Mouse (Mus musculus): ENCODE measurements around the gene Them5. TPM values are rescaled to one million over a fixed set of nuclear protein-coding genes. Genes with fewer than 3 reads are reported as not detected.

Them5 gene
- total and polyA plus RNA-seq, 2 experiments from 2014 or later = 0.11 TPM; not detected in 1

DNA sequence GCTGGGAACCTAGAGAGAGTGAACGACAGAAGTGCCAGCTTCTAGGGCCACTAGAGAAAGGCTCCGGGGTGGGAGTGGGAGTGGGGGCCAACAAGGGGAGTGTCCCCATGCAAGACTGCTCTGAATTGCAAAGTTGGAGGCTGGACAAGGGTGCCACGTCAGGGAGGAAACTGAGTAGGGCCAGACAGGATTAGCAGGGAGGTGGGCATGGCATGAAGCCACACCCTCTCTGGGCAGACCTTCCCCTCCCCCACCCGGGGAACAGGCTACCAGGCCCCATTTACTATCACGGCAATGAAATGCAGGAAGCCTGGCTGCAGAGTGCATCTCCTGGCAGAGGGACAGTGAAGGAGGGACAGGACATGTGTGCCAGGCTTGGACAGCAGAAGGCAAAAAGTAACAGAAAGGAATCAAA, 31.7 kb downstream of the Them5 start:
- Histone ChIP-seq H3K36me3 (ENCODE audit: insufficient read depth, low read length) (no peaks in the 10 kb centered on the region), H3K4me3 (ENCODE audit: low read length) (peak overlapping the region; percentile 13), H3K9me3 (ENCODE audit: low read length) (no peaks in the 10 kb centered on the region), H3K27ac (peak overlapping the region; percentile 38; the same call in 1 of the 2 replicates), H3K27me3 (ENCODE audit: insufficient read depth, low read length) (no peaks in the 10 kb centered on the region), H3K9ac (replicated peaks; ENCODE audit: low read length) (no peak overlapping the region), H3K4me1 (ENCODE audit: insufficient read depth, low read length) (peaks cover 12% of the 10 kb centered on the region; the same call in 1 of the 2 replicates), H3K4me2 (ENCODE audit: low read depth, low read length) (peak overlapping the region; percentile 42)
- ATAC-seq = peak; percentile 63
- no peak for TF ChIP-seq CTCF (IDR thresholded peaks at IDR 0.05; ENCODE audit: low read depth)
- peak; percentile 65 for DNase-seq (ENCODE audit: low spot score)
- WGBS = 0% methylated on average over 5 of the region's 5 CpGs

DNA sequence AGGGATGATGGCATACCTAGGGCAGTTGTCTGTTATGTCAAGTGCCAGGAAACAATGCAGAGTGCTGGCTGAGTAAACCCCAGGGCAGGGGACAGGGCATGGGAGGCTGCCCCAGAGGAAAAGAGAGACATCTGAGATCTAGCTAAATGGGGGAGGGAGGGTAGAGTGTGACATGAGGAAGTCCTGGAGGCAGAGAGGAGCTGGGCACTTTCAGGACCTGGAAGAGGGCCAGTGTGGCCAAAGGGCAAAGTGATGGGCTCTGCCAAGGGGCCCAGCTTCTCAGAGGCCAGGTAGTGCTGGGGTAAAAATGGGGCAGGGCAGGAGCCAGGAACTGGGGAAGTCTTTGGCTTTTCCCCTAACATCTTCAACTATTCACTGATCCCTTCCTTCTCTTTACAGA, 32.7 kb downstream of the Them5 start:
- Histone ChIP-seq H3K9ac (replicated peaks; ENCODE audit: low read length) (no peak overlapping the region), H3K4me3 (ENCODE audit: low read length) (no peak overlapping the region), H3K36me3 (ENCODE audit: insufficient read depth, low read length) (no peaks in the 10 kb centered on the region), H3K4me2 (ENCODE audit: low read depth, low read length) (no peak overlapping the region), H3K27ac (no peak overlapping the region), H3K27me3 (ENCODE audit: insufficient read depth, low read length) (no peaks in the 10 kb centered on the region), H3K4me1 (ENCODE audit: insufficient read depth, low read length) (peaks cover 12% of the 10 kb centered on the region; the same call in 1 of the 2 replicates), H3K9me3 (ENCODE audit: low read length) (no peaks in the 10 kb centered on the region)
- ATAC-seq (no peak), DNase-seq (ENCODE audit: low spot score) (no peak)
- TF ChIP-seq CTCF (IDR thresholded peaks at IDR 0.05; ENCODE audit: low read depth) = no peak

DNA sequence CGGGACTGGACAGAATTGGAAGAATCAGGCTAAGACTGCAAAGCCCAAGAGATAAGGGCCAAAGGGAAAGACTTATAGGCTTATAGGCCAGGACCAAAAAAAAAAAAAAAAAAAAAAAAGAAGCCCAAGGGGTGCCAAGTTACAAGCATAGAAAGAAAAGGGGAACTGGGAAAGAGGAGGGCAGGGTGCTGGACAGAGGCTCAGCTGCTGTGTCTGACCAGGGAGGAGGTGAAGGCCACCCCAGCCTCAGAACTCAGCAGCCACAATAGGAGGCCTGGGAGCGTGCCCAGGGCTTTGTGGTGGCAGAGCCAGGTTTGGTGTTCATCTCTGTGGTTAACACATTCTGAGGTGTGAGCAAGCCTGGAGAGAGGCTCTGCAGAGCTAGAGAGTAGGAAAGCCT, 33.2 kb downstream of the Them5 start:
- TF ChIP-seq CTCF (IDR thresholded peaks at IDR 0.05; ENCODE audit: low read depth) = no peak
- no peaks in the 10 kb centered on the region for H3K36me3 ChIP-seq (ENCODE audit: insufficient read depth, low read length)
- H3K9me3 ChIP-seq (ENCODE audit: low read length) = no peaks in the 10 kb centered on the region
- no peak overlapping the region for H3K27ac ChIP-seq
- ATAC-seq = no peak
- H3K9ac ChIP-seq (replicated peaks; ENCODE audit: low read length) = no peak overlapping the region
- H3K4me1 ChIP-seq (ENCODE audit: insufficient read depth, low read length) = peaks cover 12% of the 10 kb centered on the region; the same call in 1 of the 2 replicates
- no peak for DNase-seq (ENCODE audit: low spot score)
- H3K4me3 ChIP-seq (ENCODE audit: low read length) = no peak overlapping the region
- H3K4me2 ChIP-seq (ENCODE audit: low read depth, low read length) = no peak overlapping the region
- H3K27me3 ChIP-seq (ENCODE audit: insufficient read depth, low read length) = no peaks in the 10 kb centered on the region
- WGBS = 70% methylated on average over 2 of the region's 2 CpGs

DNA sequence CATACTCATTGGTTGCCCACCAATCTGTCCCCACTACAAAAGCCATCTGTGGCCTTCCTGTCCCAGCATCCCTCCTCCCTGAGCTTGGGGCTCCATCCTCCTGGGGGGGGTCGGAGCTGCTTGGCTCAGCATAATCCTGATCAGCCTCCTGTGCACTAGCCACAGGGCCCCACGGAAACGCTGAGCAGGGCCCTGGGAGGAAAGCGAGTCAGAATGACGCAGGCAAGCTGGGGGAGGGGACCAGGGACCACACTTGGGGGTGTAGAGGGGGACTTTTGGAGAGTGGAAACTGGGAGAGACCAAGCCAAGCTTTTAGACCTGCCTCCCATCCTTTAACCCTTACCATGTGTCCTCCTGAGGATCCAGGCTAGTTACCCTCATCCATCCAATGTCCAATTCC, 34.0 kb downstream of the Them5 start:
- DNase-seq (ENCODE audit: low spot score) = no peak
- no peak for ATAC-seq
- 48% methylated on average over 5 of the region's 5 CpGs for WGBS
- no peak overlapping the region for H3K4me3 ChIP-seq (ENCODE audit: low read length)
- H3K27me3 ChIP-seq (ENCODE audit: insufficient read depth, low read length) = no peaks in the 10 kb centered on the region
- H3K36me3 ChIP-seq (ENCODE audit: insufficient read depth, low read length) = no peaks in the 10 kb centered on the region
- no peak overlapping the region for H3K9ac ChIP-seq (replicated peaks; ENCODE audit: low read length)
- no peak for TF ChIP-seq CTCF (IDR thresholded peaks at IDR 0.05; ENCODE audit: low read depth)
- peaks cover 12% of the 10 kb centered on the region; the same call in 1 of the 2 replicates for H3K4me1 ChIP-seq (ENCODE audit: insufficient read depth, low read length)
- no peak overlapping the region for H3K4me2 ChIP-seq (ENCODE audit: low read depth, low read length)
- no peaks in the 10 kb centered on the region for H3K9me3 ChIP-seq (ENCODE audit: low read length)
- H3K27ac ChIP-seq = no peak overlapping the region

DNA sequence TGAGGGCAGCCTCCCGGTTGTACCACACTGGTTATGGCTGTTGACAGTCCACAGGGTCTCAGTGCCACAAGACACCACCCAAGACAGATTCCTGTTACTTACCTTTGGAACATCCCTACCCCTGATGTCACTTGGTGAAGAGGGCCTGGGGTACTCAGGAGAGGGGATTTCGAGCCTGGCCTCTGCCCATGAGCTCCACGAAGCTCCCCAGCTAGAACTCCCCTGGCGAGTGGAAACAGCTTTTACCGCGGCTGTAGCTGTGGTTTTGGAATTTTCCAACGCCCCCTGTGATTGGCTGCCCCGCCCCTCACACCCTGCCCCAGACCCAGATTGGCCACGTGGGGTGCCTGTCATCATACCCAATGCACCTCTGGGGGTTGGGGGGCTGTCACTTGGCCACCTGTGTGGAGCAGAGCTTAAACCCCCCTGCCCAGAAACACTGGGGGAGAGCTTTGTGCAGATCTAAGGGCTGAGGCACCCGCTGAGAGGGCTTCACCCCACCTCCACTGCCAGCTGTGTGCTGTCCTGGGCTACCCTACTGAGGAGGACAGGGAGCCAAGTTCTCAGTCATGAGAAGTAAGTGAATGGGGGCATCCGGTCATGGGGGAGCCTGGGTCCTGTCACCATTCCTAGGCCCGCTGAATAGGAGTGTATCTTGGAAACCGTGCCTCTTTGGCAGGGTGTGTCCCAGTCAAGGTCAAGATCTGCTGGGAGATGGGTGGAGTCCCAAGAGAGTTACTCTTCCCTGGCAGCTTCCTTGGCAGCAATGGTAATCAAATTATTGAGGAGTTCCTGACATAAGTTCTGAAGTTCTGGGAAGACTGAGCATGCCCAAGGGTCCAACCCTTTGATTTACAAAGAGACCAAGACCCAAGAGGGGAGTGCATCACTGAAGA, 35.4 kb downstream of the Them5 start:
- Histone ChIP-seq H3K9me3 (ENCODE audit: low read length) (no peaks in the 10 kb centered on the region), H3K27ac (no peak overlapping the region), H3K4me2 (ENCODE audit: low read depth, low read length) (no peak overlapping the region), H3K4me1 (ENCODE audit: insufficient read depth, low read length) (peaks cover 12% of the 10 kb centered on the region; the same call in 1 of the 2 replicates), H3K36me3 (ENCODE audit: insufficient read depth, low read length) (no peaks in the 10 kb centered on the region), H3K27me3 (ENCODE audit: insufficient read depth, low read length) (no peaks in the 10 kb centered on the region), H3K9ac (replicated peaks; ENCODE audit: low read length) (no peak overlapping the region), H3K4me3 (ENCODE audit: low read length) (no peak overlapping the region)
- TF ChIP-seq CTCF (IDR thresholded peaks at IDR 0.05; ENCODE audit: low read depth) = no peak
- no peak for ATAC-seq
- DNase-seq (ENCODE audit: low spot score) = no peak
- WGBS = 21% methylated on average over 13 of the region's 13 CpGs

DNA sequence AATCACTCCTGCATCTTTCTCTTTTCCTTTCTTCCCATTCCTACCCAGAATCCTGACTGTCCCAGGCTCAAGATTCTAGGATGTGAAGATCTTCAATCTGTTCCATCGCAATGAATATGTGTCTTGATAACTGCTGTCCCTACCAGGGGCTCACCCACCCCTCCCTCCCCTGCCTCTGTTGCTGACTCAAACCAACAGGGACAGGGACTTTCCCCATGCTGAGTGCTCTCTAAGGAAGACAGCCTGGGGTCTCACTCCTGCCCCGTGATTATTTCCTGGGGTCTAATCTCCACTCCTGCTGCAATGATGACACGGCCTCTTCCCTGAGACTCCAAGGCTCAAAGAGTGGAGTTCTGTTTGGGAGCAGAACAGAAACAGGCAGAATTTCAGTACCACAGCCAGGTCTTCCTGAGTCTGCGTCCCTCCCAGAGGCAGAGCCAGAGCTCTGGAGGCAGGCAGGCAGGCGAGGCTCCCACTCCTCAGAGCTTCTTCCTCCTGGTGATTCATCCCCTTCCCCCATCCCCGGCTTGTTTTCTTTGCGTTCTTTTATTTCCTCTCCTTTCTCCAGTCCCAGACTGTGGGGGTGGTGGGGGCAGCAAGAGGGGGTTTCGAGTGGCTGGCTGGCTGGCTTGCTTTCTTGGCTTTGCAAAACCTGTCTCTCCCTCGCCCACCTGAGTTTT, 38.1 kb downstream of the Them5 start:
- DNase-seq (ENCODE audit: low spot score) = no peak
- no peak overlapping the region for H3K27ac ChIP-seq
- H3K4me1 ChIP-seq (ENCODE audit: insufficient read depth, low read length) = no peaks in the 10 kb centered on the region
- H3K4me3 ChIP-seq (ENCODE audit: low read length) = no peak overlapping the region
- no peak overlapping the region for H3K4me2 ChIP-seq (ENCODE audit: low read depth, low read length)
- TF ChIP-seq CTCF (IDR thresholded peaks at IDR 0.05; ENCODE audit: low read depth) = no peak
- H3K9me3 ChIP-seq (ENCODE audit: low read length) = no peaks in the 10 kb centered on the region
- 29% methylated on average over 9 of the region's 9 CpGs for WGBS
- no peaks in the 10 kb centered on the region for H3K27me3 ChIP-seq (ENCODE audit: insufficient read depth, low read length)
- no peak for ATAC-seq
- H3K9ac ChIP-seq (replicated peaks; ENCODE audit: low read length) = no peak overlapping the region
- no peaks in the 10 kb centered on the region for H3K36me3 ChIP-seq (ENCODE audit: insufficient read depth, low read length)
